ENCODE assay signal across 9 mouse cellular contexts in the genomic region with DNA sequence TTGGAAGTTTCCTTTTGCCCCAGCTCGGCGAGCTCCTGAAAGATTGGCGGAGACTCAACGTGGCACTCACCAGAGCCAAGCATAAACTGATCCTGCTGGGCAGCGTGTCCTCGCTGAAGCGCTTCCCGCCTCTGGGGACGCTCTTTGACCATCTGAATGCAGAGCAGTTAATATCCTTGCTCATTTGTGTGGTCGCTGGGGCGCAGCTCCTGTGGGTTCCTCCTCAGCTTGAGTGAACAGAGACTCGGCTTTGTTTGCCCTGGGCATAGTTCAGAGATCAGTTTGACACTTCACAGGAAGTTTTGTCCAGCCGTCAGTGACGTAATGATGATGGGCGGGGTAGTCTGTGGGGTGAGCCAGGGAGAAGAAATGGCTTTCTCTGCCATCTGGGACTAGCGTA. TPM values are rescaled to one million over a fixed set of nuclear protein-coding genes. Genes with fewer than 3 reads are reported as not detected.
DNase-seq lines count a peak whose midpoint lies in the region; ATAC-seq lines count a peak whose summit lies in the region.
"Had no signal": no experiment of that assay in that cellular context is flagged by ENCODE, and none has a peak within 500 bp of the region (broad histone marks: within the 10 kb centered on the region; RNA-seq: fewer than 3 reads in every experiment).

No protein-coding gene starts in this region.

- peaks cover 27% of the 10 kb centered on the region for H3K36me3 ChIP-seq in kidney, embryonic 16.5 days (ENCODE audit: insufficient read depth, low read length)

- no peak overlapping the region for H3K4me2 ChIP-seq in kidney, embryonic 16.5 days (replicated peaks; ENCODE audit: low read depth, low read length)
- H3K4me2 ChIP-seq: neural tube, embryonic 12.5 days had no signal

- H3K4me3 ChIP-seq in kidney, embryonic 16.5 days (ENCODE audit: low read length), result no peak overlapping the region
- H3K4me3 ChIP-seq: heart, embryonic 10.5 days; neural tube, embryonic 12.5 days had no signal

- no peak overlapping the region for H3K9ac ChIP-seq in kidney, embryonic 16.5 days (replicated peaks; ENCODE audit: low read length)
- H3K9ac ChIP-seq: neural tube, embryonic 12.5 days had no signal

- DNase-seq in ovary, postnatal 36 days (ENCODE audit: low spot score), result peak; percentile 5
- DNase-seq in ovary, postnatal 14 days (ENCODE audit: low spot score), result no peak
- peak; percentile 65 to 68 for DNase-seq in cerebellum, postnatal 10 days
- peak; percentile 56 to 60 for DNase-seq in spleen, postnatal 36 days (ENCODE audit: low spot score in 2 of 2)
- DNase-seq in c-Kit-positive CD71-positive TER-119-positive erythroid progenitor cells, embryonic 14.5 days (ENCODE audit: low spot score), result no peak
- no peak for DNase-seq in embryo, embryonic 10.5 days (ENCODE audit: low spot score)

- no peaks in the 10 kb centered on the region for H3K27me3 ChIP-seq in kidney, embryonic 16.5 days (ENCODE audit: insufficient read depth, low read length)
- H3K27me3 ChIP-seq: neural tube, embryonic 12.5 days had no signal

- peak; percentile 69 for ATAC-seq in kidney, embryonic 16.5 days (ENCODE audit: low FRiP score, low TSS enrichment)

- WGBS in kidney, embryonic 16.5 days, result 65% methylated on average over 16 of the region's 16 CpGs

- H3K9me3 ChIP-seq in kidney, embryonic 16.5 days (ENCODE audit: low read length), result no peaks in the 10 kb centered on the region
- H3K9me3 ChIP-seq: heart, embryonic 10.5 days; neural tube, embryonic 12.5 days had no signal

- no peaks in the 10 kb centered on the region for H3K4me1 ChIP-seq in kidney, embryonic 16.5 days (ENCODE audit: insufficient read depth, low read length)
- H3K4me1 ChIP-seq: heart, embryonic 10.5 days; neural tube, embryonic 12.5 days had no signal

- H3K27ac ChIP-seq in kidney, embryonic 16.5 days (ENCODE audit: low read length), result no peak overlapping the region
- H3K27ac ChIP-seq: heart, embryonic 10.5 days; neural tube, embryonic 12.5 days had no signal

RNA-seq across cellular contexts. Expression of a gene that starts 8.2 kb away (rescaled TPM):
- polyA plus RNA-seq in kidney, embryonic 16.5 days (2015; fragmentation: Nextera tagmentation; extraction: Ambion mirVana), result 22.7 and 23.0 TPM in 2 replicates

RNA-seq across cellular contexts. Expression of a gene that starts 25.0 kb away (rescaled TPM):
- polyA plus RNA-seq in kidney, embryonic 16.5 days (2015; fragmentation: Nextera tagmentation; extraction: Ambion mirVana), result 16.6 and 19.7 TPM in 2 replicates

RNA-seq across cellular contexts. Expression of a gene that starts 51.4 kb away (rescaled TPM):
- 19.0 and 19.4 TPM in 2 replicates for polyA plus RNA-seq in kidney, embryonic 16.5 days (2015; fragmentation: Nextera tagmentation; extraction: Ambion mirVana)

RNA-seq across cellular contexts. Expression of a gene that starts 52.2 kb away (rescaled TPM):
- 116 and 138 TPM in 2 replicates for polyA plus RNA-seq in kidney, embryonic 16.5 days (2015; fragmentation: Nextera tagmentation; extraction: Ambion mirVana)

RNA-seq across cellular contexts. Expression of a gene that starts 52.3 kb away (rescaled TPM):
- 5.0 and 6.1 TPM in 2 replicates for polyA plus RNA-seq in kidney, embryonic 16.5 days (2015; fragmentation: Nextera tagmentation; extraction: Ambion mirVana)

Comparison
In these comparisons a context has a peak if more than half of its experiments do, and no peak if none do; other contexts are left out.
1. DNase-seq: peak in ovary, postnatal 36 days (single experiment), cerebellum, postnatal 10 days (2 of 2) and spleen, postnatal 36 days (2 of 2); none in ovary, postnatal 14 days (single experiment), c-Kit-positive CD71-positive TER-119-positive erythroid progenitor cells, embryonic 14.5 days (single experiment) and embryo, embryonic 10.5 days (single experiment).